Mouse (Mus musculus): ENCODE results near the gene Zfp598.

DNA sequence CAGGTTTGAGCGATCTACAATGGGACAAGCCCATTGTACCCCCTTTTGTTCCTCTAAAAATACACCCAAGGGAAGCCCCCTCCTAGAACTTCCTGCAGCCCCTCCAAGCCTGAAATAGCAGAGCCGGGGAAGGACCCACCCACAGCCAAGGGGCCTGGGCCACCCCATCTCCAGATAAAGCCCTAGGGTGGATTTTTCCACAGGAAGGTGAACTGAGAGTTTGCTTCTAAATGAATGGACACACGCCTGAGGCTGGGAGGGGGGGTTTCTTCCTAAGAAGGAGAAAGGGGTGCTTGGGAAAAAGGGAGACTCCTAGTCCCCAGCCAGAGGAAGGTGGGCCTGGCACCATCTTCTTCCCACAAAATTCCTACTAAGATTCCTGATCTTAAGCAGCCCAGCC lies 23.6 kb upstream of the Zfp598 start:
- TF ChIP-seq EP300 (optimal IDR thresholded peaks at IDR 0.05) (no peak), CTCF (IDR thresholded peaks at IDR 0.05; ENCODE audit: low read depth) (no peak)
